Mouse (Mus musculus): Measurements from ENCODE around the gene Gpr137b. TPM values are rescaled to one million over a fixed set of nuclear protein-coding genes. Genes with fewer than 3 reads are reported as not detected.
"Not testable (repeated sequence)": the region's sequence is repeated elsewhere in the genome, so short reads cannot be mapped to it uniquely, and the experiment has no call there.

Gpr137b gene
- total RNA-seq, 2 experiments from 2014 or later: 9.1 to 15.2 TPM

- peak; percentile 63 for ATAC-seq (ENCODE audit: poor library complexity, severe bottlenecking)
Measured at GRCm38 (mm10) chr13:13371436-13371835, 22.4 kb downstream of the Gpr137b start.

GRCm38 (mm10) chr13:13366371-13366770 lies 27.4 kb downstream of the Gpr137b start:
- ATAC-seq (ENCODE audit: poor library complexity, severe bottlenecking): not testable (repeated sequence)

- not testable (repeated sequence) for ATAC-seq (ENCODE audit: poor library complexity, severe bottlenecking)
Measured at GRCm38 (mm10) chr13:13363536-13363935, 30.3 kb downstream of the Gpr137b start.

- not testable (repeated sequence) for ATAC-seq (ENCODE audit: poor library complexity, severe bottlenecking)
Measured at GRCm38 (mm10) chr13:13362261-13362660, 31.6 kb downstream of the Gpr137b start.

- ATAC-seq (ENCODE audit: poor library complexity, severe bottlenecking): peak; percentile 38; the same call in 1 of the 2 replicates
Measured at GRCm38 (mm10) chr13:13360045-13360444, 33.8 kb downstream of the Gpr137b start.

GRCm38 (mm10) chr13:13358602-13359001 lies 35.2 kb downstream of the Gpr137b start:
- ATAC-seq (ENCODE audit: poor library complexity, severe bottlenecking): not testable (repeated sequence)

GRCm38 (mm10) chr13:13358097-13358496 lies 35.7 kb downstream of the Gpr137b start:
- ATAC-seq (ENCODE audit: poor library complexity, severe bottlenecking): not testable (repeated sequence)

- ATAC-seq (ENCODE audit: poor library complexity, severe bottlenecking): not testable (repeated sequence)
Measured at GRCm38 (mm10) chr13:13352113-13352512, 41.7 kb downstream of the Gpr137b start.

GRCm38 (mm10) chr13:13350681-13351080 lies 43.1 kb downstream of the Gpr137b start:
- not testable (repeated sequence) for ATAC-seq (ENCODE audit: poor library complexity, severe bottlenecking)

GRCm38 (mm10) chr13:13349288-13349687 lies 44.5 kb downstream of the Gpr137b start:
- peak; percentile 54; the same call in 1 of the 2 replicates for ATAC-seq (ENCODE audit: poor library complexity, severe bottlenecking)

GRCm38 (mm10) chr13:13347634-13348412 lies 46.0 kb downstream of the Gpr137b start:
- not testable (repeated sequence) for ATAC-seq (ENCODE audit: poor library complexity, severe bottlenecking)

- not testable (repeated sequence) for ATAC-seq (ENCODE audit: poor library complexity, severe bottlenecking)
Measured at GRCm38 (mm10) chr13:13337361-13337760, 56.5 kb downstream of the Gpr137b start.

GRCm38 (mm10) chr13:13328876-13329275 lies 64.9 kb downstream of the Gpr137b start:
- peak; percentile 66; the same call in 1 of the 2 replicates for ATAC-seq (ENCODE audit: poor library complexity, severe bottlenecking)

Other genes with a start within 250 kb of the Gpr137b start
- not detected in 2 replicates for gene Prl2c5, start 211.3 kb downstream of the Gpr137b start, total RNA-seq (2015)
- gene Prl2c5, start 211.3 kb downstream of the Gpr137b start, total RNA-seq (2017): not detected in 2 replicates
- gene Nid1, start 43.5 kb upstream of the Gpr137b start, total RNA-seq (2015): 0.11 TPM in 1 of 2 replicates, not detected in the other
- gene Nid1, start 43.5 kb upstream of the Gpr137b start, total RNA-seq (2017): 0.16 TPM in 1 of 2 replicates, not detected in the other
- 166 and 194 TPM in 2 replicates for gene Lyst, start 196.4 kb upstream of the Gpr137b start, total RNA-seq (2015)
- gene Lyst, start 196.4 kb upstream of the Gpr137b start, total RNA-seq (2017): 188 and 200 TPM in 2 replicates